Mouse (Mus musculus) kidney, adult 8-10 months (tissue): ENCODE results near the gene Mrpl11.
"Not testable (repeated sequence)": the region's sequence is repeated elsewhere in the genome, so short reads cannot be mapped to it uniquely, and the experiment has no call there.

Experiments
- DNase-seq, 2 experiments: peaks; one replicate each; pipeline ENCODE4 v3.0.0; 2022

Gene Mrpl11

DNA sequence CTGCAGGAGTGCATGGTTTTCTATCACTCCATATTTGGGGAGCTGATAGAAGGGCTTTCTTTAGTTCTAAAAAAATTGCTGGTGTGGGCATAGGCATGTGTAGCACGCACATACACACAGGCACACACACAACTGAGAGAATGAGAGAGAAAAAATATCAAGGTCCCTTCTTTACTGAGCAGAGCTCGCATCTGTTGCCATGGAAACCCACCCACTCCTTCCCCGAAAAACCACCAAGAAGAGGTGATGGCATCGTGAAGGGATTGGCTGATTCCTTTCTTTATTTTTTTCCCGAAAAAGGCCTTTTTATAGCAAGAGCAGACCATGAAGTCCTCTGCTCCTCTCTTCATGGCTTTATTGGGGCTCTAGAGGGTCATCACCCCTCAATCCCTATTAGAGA lies 32.1 kb downstream of the Mrpl11 start:
- DNase-seq: no peak

DNA sequence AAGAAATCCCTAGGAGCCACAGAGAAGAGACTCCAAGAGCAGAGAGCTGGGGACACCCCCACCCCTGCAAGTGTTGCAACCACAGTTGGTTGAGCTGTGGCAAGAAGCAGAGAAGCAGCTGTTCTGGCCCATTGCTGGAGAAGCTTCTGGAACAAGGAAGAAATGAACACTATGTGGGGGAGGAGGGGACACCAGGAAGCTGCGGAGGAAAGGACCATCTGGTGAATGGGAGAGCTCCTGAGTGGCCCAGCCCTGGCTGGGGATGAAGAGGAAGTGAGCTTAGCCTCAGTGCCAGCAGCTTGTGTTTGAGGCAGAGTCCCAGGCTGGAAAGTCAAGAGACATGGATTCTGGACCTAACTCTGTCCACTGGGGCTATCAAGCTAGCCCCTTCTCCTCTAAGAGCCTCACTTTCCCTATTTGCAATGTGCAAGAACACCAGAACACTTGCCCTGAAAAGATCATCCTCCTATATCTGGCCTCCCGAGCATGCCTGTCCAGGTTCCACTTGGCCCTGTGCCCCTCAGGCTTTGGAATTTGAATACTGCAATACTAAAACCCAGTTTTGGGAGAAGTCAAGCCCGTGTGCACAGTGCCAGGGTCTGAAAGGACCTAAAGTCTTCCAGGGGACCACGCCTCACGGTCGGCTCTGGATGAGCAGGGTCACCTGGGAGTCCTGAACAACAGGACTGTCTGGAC lies 37.6 kb downstream of the Mrpl11 start:
- no peak for DNase-seq

DNA sequence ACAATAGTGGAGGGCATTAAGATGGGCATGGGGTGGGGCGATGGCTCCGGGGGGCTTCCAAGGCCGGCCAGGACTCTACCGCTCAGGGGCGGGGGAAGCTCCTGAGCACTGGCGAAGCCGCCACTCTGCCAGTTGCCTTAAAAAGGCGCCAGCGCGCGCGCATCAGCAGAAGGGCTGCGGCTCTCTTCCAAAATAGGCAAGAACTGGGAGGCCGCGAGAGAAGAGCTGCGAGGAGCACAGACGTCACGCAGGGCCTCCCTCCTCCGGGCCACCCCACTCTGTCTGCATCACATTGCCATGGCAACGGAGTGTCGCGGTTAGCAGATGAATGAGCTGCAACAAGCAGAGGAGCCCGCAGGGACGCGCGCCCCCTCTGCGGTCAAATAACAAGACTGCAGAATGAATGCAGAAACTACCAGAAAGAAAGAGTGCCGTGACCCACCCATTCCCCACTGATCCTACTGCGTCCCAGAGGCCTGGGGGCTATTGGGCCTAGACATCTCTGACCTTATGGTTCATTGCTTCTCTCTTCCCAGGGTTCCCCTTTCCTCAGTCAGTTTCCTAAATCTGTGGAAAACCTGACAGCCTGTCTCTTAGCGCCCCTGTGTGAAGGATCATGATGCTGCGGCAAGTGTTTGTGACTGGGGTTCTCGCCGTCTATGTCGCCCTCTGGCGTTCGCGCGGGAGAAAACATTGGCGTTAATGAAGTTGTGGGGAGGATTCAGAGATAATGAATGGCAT lies 39.9 kb downstream of the Mrpl11 start:
- DNase-seq: peak; percentile 48 to 70

DNA sequence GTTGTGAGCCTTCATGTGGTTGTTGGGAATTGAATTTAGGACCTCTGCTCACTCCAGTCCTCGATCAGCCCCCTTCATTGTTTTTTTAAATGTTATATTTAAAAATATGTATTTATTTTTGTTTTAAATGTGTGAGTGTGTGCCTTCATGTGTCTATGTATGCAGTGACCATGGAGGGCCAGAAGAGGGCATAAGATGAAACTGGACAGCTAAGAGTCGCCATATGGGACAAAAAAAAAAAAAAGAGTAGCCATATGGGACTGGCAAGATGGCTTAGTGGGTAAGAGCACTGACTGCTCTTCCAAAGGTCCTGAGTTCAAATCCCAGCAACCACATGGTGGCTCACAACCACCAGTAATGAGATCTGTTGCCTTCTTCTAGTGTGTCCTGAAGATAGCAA lies 41.7 kb downstream of the Mrpl11 start:
- DNase-seq: not testable (repeated sequence)

DNA sequence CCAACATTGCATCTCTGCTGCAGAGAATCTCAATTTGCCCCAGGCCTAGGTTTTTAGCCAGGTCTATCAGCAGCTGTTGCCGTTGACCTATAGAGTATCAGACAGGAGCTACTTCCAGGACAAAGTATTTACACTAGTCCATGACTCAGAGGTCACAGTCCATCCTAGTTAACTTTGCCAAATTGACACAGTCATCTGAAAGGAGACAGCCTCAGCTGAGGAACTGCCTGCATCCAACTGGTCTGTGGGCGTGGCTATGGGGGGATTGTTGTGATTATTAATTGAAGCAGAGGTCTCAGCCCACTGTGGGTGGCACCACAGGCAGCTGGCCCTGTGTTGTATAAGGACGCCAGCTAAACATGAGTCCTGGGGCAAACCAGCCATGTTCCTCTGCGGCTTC lies 43.0 kb downstream of the Mrpl11 start:
- no peak for DNase-seq

DNA sequence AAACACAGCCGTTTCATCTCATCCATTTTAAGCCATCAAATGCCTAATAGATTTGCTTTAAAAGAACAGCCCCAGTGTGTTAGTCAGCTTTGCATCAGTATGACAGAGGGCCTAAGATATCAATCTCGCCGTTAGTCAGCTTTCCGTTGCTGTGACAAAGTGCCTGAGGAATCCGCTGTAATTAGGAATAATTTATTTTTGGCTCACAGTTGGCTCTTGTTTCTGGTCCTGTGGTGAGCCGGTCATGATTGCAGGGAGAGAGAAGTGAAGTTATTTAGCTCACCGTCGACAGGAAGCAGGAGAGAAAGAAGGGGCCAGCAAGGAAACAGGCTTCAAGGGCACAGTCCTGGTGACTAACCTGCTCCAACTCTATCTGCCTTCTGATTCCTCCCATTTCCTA lies 51.2 kb downstream of the Mrpl11 start:
- DNase-seq: no peak

DNA sequence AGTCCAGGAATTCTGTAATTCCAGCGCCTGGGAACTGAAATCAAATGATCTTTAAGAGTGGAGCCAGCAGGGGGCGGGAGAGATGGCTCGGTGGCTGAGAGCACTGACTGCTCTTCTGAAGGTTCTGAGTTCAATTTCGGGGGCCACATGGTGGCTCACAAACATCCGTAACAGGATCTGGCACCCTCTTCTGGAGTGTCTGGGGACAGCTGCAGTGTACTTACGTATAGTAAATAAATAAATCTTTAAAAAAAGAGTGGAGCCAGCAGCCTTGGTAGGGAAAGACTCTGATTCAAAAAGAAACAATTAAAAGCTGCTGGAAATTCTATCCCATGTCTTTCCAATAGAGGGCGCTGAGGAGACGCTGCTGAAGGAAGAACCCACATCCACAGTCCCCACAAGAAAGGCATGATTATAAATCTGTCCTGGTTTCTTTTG lies 53.0 kb downstream of the Mrpl11 start:
- peak; percentile 30 to 43 for DNase-seq

DNA sequence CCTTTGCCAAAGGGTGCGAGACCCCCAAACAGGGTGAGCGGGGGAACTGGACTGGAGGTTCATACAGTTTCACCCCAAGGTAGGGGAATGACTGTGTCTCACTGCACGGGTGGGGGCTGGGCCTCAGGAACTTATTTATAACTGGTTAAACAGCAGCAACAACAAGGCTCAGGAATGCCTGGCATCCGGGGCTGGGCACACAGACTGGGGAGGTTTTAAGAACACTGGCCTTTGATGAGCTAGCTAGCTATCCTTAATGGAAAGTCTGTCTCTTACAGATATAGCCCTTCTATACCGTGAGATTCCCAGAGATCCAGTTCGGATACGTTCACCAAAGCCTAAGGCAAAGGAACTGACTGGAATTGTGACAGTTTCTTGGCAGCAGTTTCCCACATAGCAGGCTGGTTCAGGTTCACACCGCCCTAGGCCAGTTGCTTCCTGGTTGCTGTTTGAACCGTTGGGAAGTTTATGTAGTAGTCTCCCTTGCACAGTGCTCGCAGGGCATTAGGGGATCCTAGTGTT lies 54.3 kb downstream of the Mrpl11 start:
- DNase-seq: peak; percentile 58 to 59
